Mouse (Mus musculus) megakaryocyte, embryonic 14.5 days (primary cell): ENCODE data around the gene Dhcr24.

Experiments used
- FLI1 ChIP-seq: IDR thresholded peaks from 2 replicates; pipeline ENCODE4 v1.6.1; 2012; ENCODE audit warnings: low read length, inconsistent platforms, mixed read lengths
- GATA1 ChIP-seq: IDR thresholded peaks from 3 replicates; pipeline ENCODE4 v1.6.1; 2012; ENCODE audit warnings: mixed read lengths, low read length, inconsistent platforms, borderline replicate concordance

- TF ChIP-seq GATA1 (no peak), FLI1 (no peak)
These were observed 16.7 kb downstream of the Dhcr24 start for GRCm38 (mm10) chr4:106577511-106577910.
